Mouse (Mus musculus): Measurements from ENCODE around the gene Ttc39d.

DNA sequence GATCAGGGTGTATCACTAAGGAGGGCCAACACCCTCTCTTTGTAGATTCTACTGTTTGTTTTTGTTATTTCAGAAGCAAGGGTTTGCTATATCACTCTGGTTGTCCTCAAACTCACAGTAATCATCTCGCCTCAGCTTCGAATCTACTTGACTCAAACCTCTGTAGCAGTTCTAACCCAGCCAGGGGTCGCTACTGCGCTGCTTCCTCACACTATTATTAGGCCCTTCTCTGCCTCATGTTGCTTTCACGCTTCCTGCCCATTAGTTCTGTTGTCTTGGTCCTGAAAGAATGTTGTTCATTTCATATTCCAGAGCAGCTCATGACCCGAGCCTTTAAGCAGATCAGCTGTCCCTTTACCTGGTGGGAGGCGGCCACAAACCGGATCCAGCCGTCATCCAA lies 34.3 kb downstream of the Ttc39d start:
- TF ChIP-seq CTCF (IDR thresholded peaks at IDR 0.05; ENCODE audit: borderline replicate concordance, insufficient read depth, low read length) (no peak), POLR2A (IDR thresholded peaks at IDR 0.05; ENCODE audit: low read depth, low read length) (no peak)

Measured in embryonic fibroblast, embryonic 13.5 days (primary cell).